Mouse (Mus musculus): ENCODE data around the gene 1300017J02Rik. TPM values are rescaled to one million over a fixed set of nuclear protein-coding genes. Genes with fewer than 3 reads are reported as not detected.
A peak's percentile ranks its signal among the peaks of the same experiment; 100 is the strongest.

1300017J02Rik gene
- polyA plus RNA-seq, 1 experiment from 2014 or later = 1.3 TPM

- Histone ChIP-seq H3K27me3 (ENCODE audit: control insufficient read depth, insufficient read depth, low read length) (no peaks in the 10 kb centered on the region), H3K4me2 (replicated peaks; ENCODE audit: low read depth) (no peak overlapping the region), H3K27ac (replicated peaks) (no peak overlapping the region), H3K4me3 (ENCODE audit: low read depth, low read length) (no peak overlapping the region), H3K9me3 (ENCODE audit: control insufficient read depth, low read length) (no peaks in the 10 kb centered on the region), H3K9ac (ENCODE audit: low read length) (no peak overlapping the region), H3K4me1 (replicated peaks; ENCODE audit: control insufficient read depth, insufficient read depth) (no peaks in the 10 kb centered on the region), H3K36me3 (ENCODE audit: control insufficient read depth, insufficient read depth, low read length) (no peaks in the 10 kb centered on the region)
- DNase-seq (ENCODE audit: low spot score) (no peak), ATAC-seq (ENCODE audit: low FRiP score, low TSS enrichment) (no peak)
- 76% methylated on average over 5 of the region's 5 CpGs for WGBS
- TF ChIP-seq EP300 (optimal IDR thresholded peaks at IDR 0.05) (no peak), CTCF (IDR thresholded peaks at IDR 0.05; ENCODE audit: low read depth) (no peak)
Measured at GRCm38 (mm10) chr9:103252906-103253305, 52.0 kb downstream of the 1300017J02Rik start.

DNA sequence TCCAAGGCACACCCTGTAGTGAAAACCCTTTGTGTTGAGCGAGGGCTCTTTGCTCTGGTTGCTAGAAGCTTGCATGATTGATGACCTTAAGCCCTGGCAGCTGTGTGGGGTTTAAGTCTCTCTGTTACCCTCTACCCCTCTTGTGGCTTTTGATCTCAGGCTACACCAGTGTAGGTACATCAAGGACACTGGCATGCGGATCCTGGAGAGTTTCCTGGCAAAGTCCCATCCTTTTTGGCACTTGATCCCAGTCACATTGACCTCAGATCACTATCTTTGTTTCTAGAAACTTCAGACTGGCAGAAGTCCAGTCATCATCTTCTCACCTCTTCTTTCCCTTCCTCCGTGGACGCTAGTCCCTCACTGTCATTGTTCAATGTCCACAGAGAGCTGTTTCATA is 56.3 kb downstream of the 1300017J02Rik start:
- no peak overlapping the region for H3K27ac ChIP-seq (replicated peaks)
- no peak for TF ChIP-seq EP300 (optimal IDR thresholded peaks at IDR 0.05)
- TF ChIP-seq CTCF (IDR thresholded peaks at IDR 0.05; ENCODE audit: low read depth) = no peak
- no peak overlapping the region for H3K9ac ChIP-seq (ENCODE audit: low read length)
- whole genome bisulfite sequencing = 32% methylated on average over 4 of the region's 4 CpGs
- H3K4me1 ChIP-seq (replicated peaks; ENCODE audit: control insufficient read depth, insufficient read depth) = no peaks in the 10 kb centered on the region
- DNase-seq (ENCODE audit: low spot score) (no peak), ATAC-seq (ENCODE audit: low FRiP score, low TSS enrichment) (no peak)
- no peak overlapping the region for H3K4me2 ChIP-seq (replicated peaks; ENCODE audit: low read depth)
- no peaks in the 10 kb centered on the region for H3K9me3 ChIP-seq (ENCODE audit: control insufficient read depth, low read length)
- no peaks in the 10 kb centered on the region for H3K27me3 ChIP-seq (ENCODE audit: control insufficient read depth, insufficient read depth, low read length)
- no peaks in the 10 kb centered on the region for H3K36me3 ChIP-seq (ENCODE audit: control insufficient read depth, insufficient read depth, low read length)
- no peak overlapping the region for H3K4me3 ChIP-seq (ENCODE audit: low read depth, low read length)

GRCm38 (mm10) chr9:103246526-103247168 is 58.2 kb downstream of the 1300017J02Rik start:
- no peaks in the 10 kb centered on the region for H3K27me3 ChIP-seq (ENCODE audit: control insufficient read depth, insufficient read depth, low read length)
- ATAC-seq (ENCODE audit: low FRiP score, low TSS enrichment) = no peak
- no peaks in the 10 kb centered on the region for H3K9me3 ChIP-seq (ENCODE audit: control insufficient read depth, low read length)
- H3K4me3 ChIP-seq (ENCODE audit: low read depth, low read length) = no peak overlapping the region
- no peak for DNase-seq (ENCODE audit: low spot score)
- WGBS = 74% methylated on average over 8 of the region's 8 CpGs
- no peak overlapping the region for H3K4me2 ChIP-seq (replicated peaks; ENCODE audit: low read depth)
- H3K27ac ChIP-seq (replicated peaks) = no peak overlapping the region
- peak; percentile 41 for TF ChIP-seq CTCF (IDR thresholded peaks at IDR 0.05; ENCODE audit: low read depth)
- TF ChIP-seq EP300 (optimal IDR thresholded peaks at IDR 0.05) = no peak
- H3K36me3 ChIP-seq (ENCODE audit: control insufficient read depth, insufficient read depth, low read length) = no peaks in the 10 kb centered on the region
- H3K4me1 ChIP-seq (replicated peaks; ENCODE audit: control insufficient read depth, insufficient read depth) = no peaks in the 10 kb centered on the region
- H3K9ac ChIP-seq (ENCODE audit: low read length) = no peak overlapping the region

GRCm38 (mm10) chr9:103243640-103244039 is 61.2 kb downstream of the 1300017J02Rik start:
- Histone ChIP-seq H3K27ac (replicated peaks) (no peak overlapping the region), H3K4me1 (replicated peaks; ENCODE audit: control insufficient read depth, insufficient read depth) (no peaks in the 10 kb centered on the region), H3K4me2 (replicated peaks; ENCODE audit: low read depth) (no peak overlapping the region), H3K4me3 (ENCODE audit: low read depth, low read length) (no peak overlapping the region), H3K9ac (ENCODE audit: low read length) (no peak overlapping the region), H3K9me3 (ENCODE audit: control insufficient read depth, low read length) (no peaks in the 10 kb centered on the region), H3K36me3 (ENCODE audit: control insufficient read depth, insufficient read depth, low read length) (no peaks in the 10 kb centered on the region), H3K27me3 (ENCODE audit: control insufficient read depth, insufficient read depth, low read length) (no peaks in the 10 kb centered on the region)
- no peak for ATAC-seq (ENCODE audit: low FRiP score, low TSS enrichment)
- WGBS = 76% methylated on average over 4 of the region's 4 CpGs
- TF ChIP-seq CTCF (IDR thresholded peaks at IDR 0.05; ENCODE audit: low read depth) (no peak), EP300 (optimal IDR thresholded peaks at IDR 0.05) (no peak)
- DNase-seq (ENCODE audit: low spot score) = no peak

- DNase-seq (ENCODE audit: low spot score) (no peak), ATAC-seq (ENCODE audit: low FRiP score, low TSS enrichment) (no peak)
- Histone ChIP-seq H3K9ac (ENCODE audit: low read length) (no peak overlapping the region), H3K27ac (replicated peaks) (no peak overlapping the region), H3K36me3 (ENCODE audit: control insufficient read depth, insufficient read depth, low read length) (no peaks in the 10 kb centered on the region), H3K9me3 (ENCODE audit: control insufficient read depth, low read length) (no peaks in the 10 kb centered on the region), H3K4me2 (replicated peaks; ENCODE audit: low read depth) (no peak overlapping the region), H3K4me3 (ENCODE audit: low read depth, low read length) (no peak overlapping the region), H3K4me1 (replicated peaks; ENCODE audit: control insufficient read depth, insufficient read depth) (no peaks in the 10 kb centered on the region), H3K27me3 (ENCODE audit: control insufficient read depth, insufficient read depth, low read length) (no peaks in the 10 kb centered on the region)
- TF ChIP-seq EP300 (optimal IDR thresholded peaks at IDR 0.05) (no peak), CTCF (IDR thresholded peaks at IDR 0.05; ENCODE audit: low read depth) (no peak)
- 57% methylated on average over 2 of the region's 2 CpGs for WGBS
Measured at GRCm38 (mm10) chr9:103241206-103241605, 63.7 kb downstream of the 1300017J02Rik start.

GRCm38 (mm10) chr9:103239471-103239870 is 65.4 kb downstream of the 1300017J02Rik start:
- Histone ChIP-seq H3K4me1 (replicated peaks; ENCODE audit: control insufficient read depth, insufficient read depth) (no peaks in the 10 kb centered on the region), H3K9ac (ENCODE audit: low read length) (no peak overlapping the region), H3K4me3 (ENCODE audit: low read depth, low read length) (no peak overlapping the region), H3K27ac (replicated peaks) (no peak overlapping the region), H3K27me3 (ENCODE audit: control insufficient read depth, insufficient read depth, low read length) (no peaks in the 10 kb centered on the region), H3K9me3 (ENCODE audit: control insufficient read depth, low read length) (no peaks in the 10 kb centered on the region), H3K36me3 (ENCODE audit: control insufficient read depth, insufficient read depth, low read length) (no peaks in the 10 kb centered on the region), H3K4me2 (replicated peaks; ENCODE audit: low read depth) (no peak overlapping the region)
- TF ChIP-seq CTCF (IDR thresholded peaks at IDR 0.05; ENCODE audit: low read depth) = no peak
- TF ChIP-seq EP300 (optimal IDR thresholded peaks at IDR 0.05) = no peak
- ATAC-seq (ENCODE audit: low FRiP score, low TSS enrichment) (no peak), DNase-seq (ENCODE audit: low spot score) (no peak)
- 81% methylated on average over 6 of the region's 6 CpGs for WGBS
